Mouse (Mus musculus) lung, embryonic 16.5 days (tissue): ENCODE results near the gene Mmp20. TPM values are rescaled to one million over a fixed set of nuclear protein-coding genes. Genes with fewer than 3 reads are reported as not detected.
A peak's percentile ranks its signal among the peaks of the same experiment; 100 is the strongest.

Experiments
- ATAC-seq: fragments of 200-750 bp; cut with Nextera tagmentation; 2 replicates; pipeline ENCODE4 v1.8.0; 2017; ENCODE audit warnings: low read depth, mild to moderate bottlenecking, moderate library complexity
- H3K27ac ChIP-seq: fragments of 300-500 bp; sonication (generic); 2 replicates; pipeline ENCODE4 v1.5.1; 2014; ENCODE audit warnings: mild to moderate bottlenecking, control low read depth, low read length
- H3K27me3 ChIP-seq: fragments of 300-500 bp; sonication (generic); 2 replicates; pipeline ENCODE4 v1.6.1; 2014; ENCODE audit warnings: low read depth, low read length, mixed read lengths; ENCODE audit not compliant: control insufficient read depth, insufficient read depth
- H3K36me3 ChIP-seq: fragments of 300-500 bp; sonication (generic); 2 replicates; pipeline ENCODE4 v1.6.1; 2014; ENCODE audit warnings: low read length; ENCODE audit not compliant: control insufficient read depth, insufficient read depth
- H3K4me1 ChIP-seq: fragments of 300-500 bp; sonication (generic); replicated peaks from 2 replicates; pipeline ENCODE4 v1.6.1; 2014; ENCODE audit warnings: low read length, mixed read lengths; ENCODE audit not compliant: control insufficient read depth, insufficient read depth
- H3K4me2 ChIP-seq: fragments of 300-500 bp; sonication (generic); 2 replicates; pipeline ENCODE4 v1.6.1; 2014; ENCODE audit warnings: low read depth, low read length, control low read depth
- H3K4me3 ChIP-seq: fragments of 300-500 bp; sonication (generic); 2 replicates; pipeline ENCODE4 v1.5.1; 2014; ENCODE audit warnings: mild to moderate bottlenecking, low read length, control low read depth
- H3K9ac ChIP-seq: fragments of 300-500 bp; sonication (generic); 2 replicates; pipeline ENCODE4 v1.6.1; 2014; ENCODE audit warnings: low read length, control low read depth
- H3K9me3 ChIP-seq: fragments of 300-500 bp; sonication (generic); 2 replicates; pipeline ENCODE4 v1.6.1; 2016; ENCODE audit warnings: low read length; ENCODE audit not compliant: control insufficient read depth
- WGBS: fragments of 180-500 bp; shearing (Covaris S2); extraction: QIAGEN DNeasy Blood & Tissue Kit; methylation state at CpG from one replicate; pipeline ENCODE4 v1.1.7; 2014; 5-methylcytosine and 5-hydroxymethylcytosine counted together
- polyA plus RNA-seq: library from polyadenylated mRNA; unstranded; fragments of >200 nt; fragmentation: Nextera tagmentation; extraction: Ambion mirVana; gene quantifications from 2 replicates; pipeline ENCODE4 v1.2.1, GENCODE M21; 2015

Mmp20 gene
- polyA plus RNA-seq, 1 experiment from 2014 or later: not detected

DNA sequence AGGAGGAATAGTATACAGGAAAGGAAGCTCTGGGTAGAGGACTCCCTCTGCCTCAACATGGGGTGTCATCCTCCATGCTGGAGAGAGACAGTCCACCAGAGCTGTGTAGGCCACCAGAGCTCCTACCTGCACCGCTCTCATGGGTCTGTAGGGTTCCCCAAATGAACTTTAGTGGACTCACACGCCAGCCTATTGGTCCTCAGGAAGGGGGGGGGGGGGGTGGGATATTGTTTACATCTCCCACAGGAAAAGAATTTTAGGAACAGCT is 86.8 kb downstream of the Mmp20 start:
- WGBS: 100% methylated on average over 1 of the region's 2 CpGs
- no peak overlapping the region for H3K4me3 ChIP-seq

DNA sequence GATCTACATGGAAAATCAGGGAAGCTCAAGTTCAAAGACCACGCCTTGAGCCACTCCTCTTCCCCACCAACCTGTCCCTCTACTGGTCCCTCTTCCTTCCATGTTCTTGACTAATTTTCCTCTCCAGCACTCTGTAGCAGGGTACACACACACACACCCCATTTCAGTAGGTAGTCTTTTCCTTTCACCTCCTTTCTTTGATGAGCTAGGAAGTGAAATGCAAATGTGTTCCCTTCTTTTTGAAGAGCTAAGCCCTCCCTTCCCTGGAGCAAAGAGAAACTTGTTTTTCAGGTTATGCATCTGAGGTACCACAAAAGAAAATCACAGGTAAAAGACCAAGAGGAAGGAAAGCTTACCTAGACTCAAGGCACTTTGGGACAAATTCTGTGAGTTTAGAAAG is 93.5 kb downstream of the Mmp20 start:
- ATAC-seq: peak; percentile 34; the same call in 1 of the 2 replicates
- 83% methylated on average over 1 of the region's 1 CpGs for WGBS
- no peak overlapping the region for H3K9ac ChIP-seq
- H3K4me2 ChIP-seq: no peak overlapping the region
- H3K27ac ChIP-seq: no peak overlapping the region
- no peaks in the 10 kb centered on the region for H3K9me3 ChIP-seq
- no peaks in the 10 kb centered on the region for H3K36me3 ChIP-seq
- H3K27me3 ChIP-seq: no peaks in the 10 kb centered on the region
- no peak overlapping the region for H3K4me3 ChIP-seq
- no peaks in the 10 kb centered on the region for H3K4me1 ChIP-seq

More for the DNA sequence above, 86.8 kb downstream of the Mmp20 start:
- Histone ChIP-seq H3K36me3 (no peaks in the 10 kb centered on the region), H3K27ac (no peak overlapping the region), H3K9me3 (no peaks in the 10 kb centered on the region), H3K4me1 (no peaks in the 10 kb centered on the region), H3K9ac (no peak overlapping the region), H3K4me2 (no peak overlapping the region), H3K27me3 (no peaks in the 10 kb centered on the region)
- ATAC-seq: no peak

Other genes with a start within 250 kb of the Mmp20 start
- not detected in 2 replicates for gene Mmp1b, start 240.2 kb upstream of the Mmp20 start, polyA plus RNA-seq
- not detected in 2 replicates for gene Mmp3, start 182.4 kb upstream of the Mmp20 start, polyA plus RNA-seq
- gene Mmp10, start 125.9 kb upstream of the Mmp20 start, polyA plus RNA-seq: not detected in 2 replicates
- 2.0 and 2.1 TPM in 2 replicates for gene Mmp8, start 69.8 kb upstream of the Mmp20 start, polyA plus RNA-seq
- not detected in 2 replicates for gene Mmp27, start 56.8 kb upstream of the Mmp20 start, polyA plus RNA-seq
- not detected in 2 replicates for gene Mmp7, start 63.9 kb downstream of the Mmp20 start, polyA plus RNA-seq
- 125 and 136 TPM in 2 replicates for gene Tmem123, start 135.8 kb downstream of the Mmp20 start, polyA plus RNA-seq
- gene Birc2, start 208.8 kb downstream of the Mmp20 start, polyA plus RNA-seq: 32.7 and 38.0 TPM in 2 replicates
- 10.5 and 11.9 TPM in 2 replicates for gene Birc3, start 245.0 kb downstream of the Mmp20 start, polyA plus RNA-seq